In the genomic region with DNA sequence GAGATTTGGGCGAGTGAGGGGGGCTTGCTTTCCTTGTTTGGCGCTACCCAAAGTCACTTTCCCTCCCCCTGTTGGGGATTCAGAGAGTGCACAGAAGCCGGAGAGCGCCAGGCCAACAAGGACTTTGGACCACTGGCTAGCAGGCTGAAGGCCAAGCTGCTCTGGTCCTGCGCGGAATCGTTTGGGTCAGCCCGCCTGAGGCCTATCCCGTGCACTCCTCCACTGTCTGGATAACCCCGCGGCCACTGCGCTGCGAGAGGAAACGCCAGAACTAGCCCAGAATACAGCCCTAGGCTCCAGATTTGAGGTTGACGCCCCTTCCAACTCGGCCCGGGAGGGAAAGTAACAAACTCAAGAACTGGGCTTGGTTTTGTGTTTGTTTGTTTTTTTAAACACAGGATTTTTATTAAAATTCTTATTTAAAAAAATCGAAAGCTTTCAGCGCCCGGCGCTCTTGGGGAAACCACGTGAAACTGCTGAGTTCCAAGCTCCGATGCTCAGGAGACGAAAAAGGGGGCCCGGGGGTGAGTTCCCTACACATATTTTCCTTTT, we compare ENCODE assay signal across 10 mouse cellular contexts. TPM values are rescaled to one million over a fixed set of nuclear protein-coding genes. Genes with fewer than 3 reads are reported as not detected.
DNase-seq lines count a peak whose midpoint lies in the region; ATAC-seq and TF ChIP-seq lines count a peak whose summit lies in the region.
"Had no signal": no experiment of that assay in that cellular context is flagged by ENCODE, and none has a peak within 500 bp of the region (broad histone marks: within the 10 kb centered on the region; RNA-seq: fewer than 3 reads in every experiment).

No protein-coding gene starts in this region.

- H3K4me2 ChIP-seq in forebrain, embryonic 11.5 days (ENCODE audit: low read depth, low read length, severe bottlenecking): peak overlapping the region; percentile 9; the same call in 1 of the 2 replicates
- no peak overlapping the region for H3K4me2 ChIP-seq in forebrain, embryonic 15.5 days (replicated peaks)
- H3K4me2 ChIP-seq in stomach, embryonic 14.5 days (replicated peaks; ENCODE audit: low read depth, low read length): no peak overlapping the region
- H3K4me2 ChIP-seq in stomach, postnatal 0 days (replicated peaks; ENCODE audit: low read depth): no peak overlapping the region
- peak overlapping the region; percentile 20; the same call in 1 of the 2 replicates for H3K4me2 ChIP-seq in liver, embryonic 16.5 days (ENCODE audit: low read depth, low read length)
- no peak overlapping the region for H3K4me2 ChIP-seq in intestine, embryonic 16.5 days (ENCODE audit: low read depth, low read length)

- H3K36me3 ChIP-seq in forebrain, embryonic 11.5 days (ENCODE audit: control insufficient read depth, insufficient read depth, low read length): no peaks in the 10 kb centered on the region
- H3K36me3 ChIP-seq in forebrain, embryonic 15.5 days: no peaks in the 10 kb centered on the region
- no peaks in the 10 kb centered on the region for H3K36me3 ChIP-seq in stomach, embryonic 14.5 days (ENCODE audit: control insufficient read depth, insufficient read depth, low read length)
- no peaks in the 10 kb centered on the region for H3K36me3 ChIP-seq in stomach, postnatal 0 days (ENCODE audit: control insufficient read depth, insufficient read depth, low read length)
- H3K36me3 ChIP-seq in liver, embryonic 16.5 days (ENCODE audit: control insufficient read depth, insufficient read depth): no peaks in the 10 kb centered on the region
- no peaks in the 10 kb centered on the region for H3K36me3 ChIP-seq in intestine, embryonic 16.5 days (ENCODE audit: control insufficient read depth, insufficient read depth, low read length)

- no peaks in the 10 kb centered on the region for H3K9me3 ChIP-seq in forebrain, embryonic 11.5 days (ENCODE audit: control insufficient read depth, low read length)
- no peaks in the 10 kb centered on the region for H3K9me3 ChIP-seq in forebrain, embryonic 15.5 days
- no peaks in the 10 kb centered on the region for H3K9me3 ChIP-seq in stomach, embryonic 14.5 days (ENCODE audit: control insufficient read depth, low read depth, low read length)
- H3K9me3 ChIP-seq in stomach, postnatal 0 days (ENCODE audit: control insufficient read depth, low read length): no peaks in the 10 kb centered on the region
- no peaks in the 10 kb centered on the region for H3K9me3 ChIP-seq in liver, embryonic 16.5 days (replicated peaks; ENCODE audit: control insufficient read depth, low read length)
- no peaks in the 10 kb centered on the region for H3K9me3 ChIP-seq in intestine, embryonic 16.5 days (ENCODE audit: control insufficient read depth, low read length)

- H3K4me3 ChIP-seq in forebrain, embryonic 11.5 days (ENCODE audit: low read depth, low read length): peak overlapping the region; percentile 4; the same call in 1 of the 2 replicates
- no peak overlapping the region for H3K4me3 ChIP-seq in forebrain, embryonic 15.5 days
- H3K4me3 ChIP-seq in stomach, embryonic 14.5 days (ENCODE audit: low read depth, low read length): 0 out of 2 replicates have a peak overlapping the region, but pooled peaks have one; percentile 3
- H3K4me3 ChIP-seq in stomach, postnatal 0 days (ENCODE audit: low read depth, low read length): no peak overlapping the region
- 0 out of 2 replicates have a peak overlapping the region, but pooled peaks have one; percentile 5 for H3K4me3 ChIP-seq in liver, embryonic 16.5 days (ENCODE audit: low read depth, low read length)
- no peak overlapping the region for H3K4me3 ChIP-seq in intestine, embryonic 16.5 days (ENCODE audit: low read length)

- WGBS in forebrain, embryonic 11.5 days: under 1% methylated on average over 25 of the region's 25 CpGs
- WGBS in forebrain, embryonic 15.5 days: 10% methylated on average over 25 of the region's 25 CpGs
- 5% methylated on average over 25 of the region's 25 CpGs for WGBS in stomach, embryonic 14.5 days
- 19% methylated on average over 25 of the region's 25 CpGs for WGBS in stomach, postnatal 0 days
- WGBS in liver, embryonic 16.5 days (ENCODE audit: insufficient replicate concordance): 2% methylated on average over 25 of the region's 25 CpGs
- 10% methylated on average over 25 of the region's 25 CpGs for WGBS in intestine, embryonic 16.5 days

- DNase-seq in forebrain, embryonic 11.5 days (ENCODE audit: low spot score): peak; percentile 55
- DNase-seq in stomach, postnatal 0 days (ENCODE audit: low spot score): no peak
- DNase-seq in thymus, postnatal 36 days: no peak
- no peak for DNase-seq in gastrocnemius, adult 8-10 months (ENCODE audit: low spot score in 2 of 2)
- DNase-seq: heart, postnatal 14 days had no signal

- no peak for TF ChIP-seq EP300 in stomach, postnatal 0 days (optimal IDR thresholded peaks at IDR 0.05)

- TF ChIP-seq CTCF in stomach, postnatal 0 days (IDR thresholded peaks at IDR 0.05; ENCODE audit: low read depth): no peak

- ATAC-seq in forebrain, embryonic 11.5 days (replicated peaks; ENCODE audit: low FRiP score): no peak
- no peak for ATAC-seq in forebrain, embryonic 15.5 days (replicated peaks)
- no peak for ATAC-seq in stomach, embryonic 14.5 days (ENCODE audit: insufficient number of reproducible peaks, insufficient read depth, low FRiP score, low read depth)
- ATAC-seq in stomach, postnatal 0 days (ENCODE audit: low FRiP score, low TSS enrichment): no peak
- 0 out of 2 replicates have a peak, but pooled peaks have one; percentile 39 for ATAC-seq in liver, embryonic 16.5 days (ENCODE audit: low read depth)
- no peak for ATAC-seq in intestine, embryonic 16.5 days

- H3K4me1 ChIP-seq in forebrain, embryonic 11.5 days (replicated peaks; ENCODE audit: control insufficient read depth, insufficient read depth, low read length): peaks cover 5% of the 10 kb centered on the region
- peaks cover 27% of the 10 kb centered on the region for H3K4me1 ChIP-seq in forebrain, embryonic 15.5 days
- H3K4me1 ChIP-seq in stomach, embryonic 14.5 days (ENCODE audit: control insufficient read depth, insufficient read depth, low read length): peaks cover 4% of the 10 kb centered on the region; the same call in 1 of the 2 replicates
- no peaks in the 10 kb centered on the region for H3K4me1 ChIP-seq in stomach, postnatal 0 days (replicated peaks; ENCODE audit: control insufficient read depth, insufficient read depth)
- H3K4me1 ChIP-seq in liver, embryonic 16.5 days (ENCODE audit: control insufficient read depth, low read depth, low read length): peaks cover 7% of the 10 kb centered on the region
- H3K4me1 ChIP-seq in intestine, embryonic 16.5 days (ENCODE audit: control insufficient read depth, insufficient read depth, low read length): peaks cover 13% of the 10 kb centered on the region

- H3K27me3 ChIP-seq in forebrain, embryonic 11.5 days (ENCODE audit: control insufficient read depth, insufficient read depth, low read length): peaks cover 92% of the 10 kb centered on the region
- H3K27me3 ChIP-seq in forebrain, embryonic 15.5 days: peaks cover 87% of the 10 kb centered on the region
- peaks cover 71% of the 10 kb centered on the region for H3K27me3 ChIP-seq in stomach, embryonic 14.5 days (ENCODE audit: control insufficient read depth, insufficient read depth, low read length)
- H3K27me3 ChIP-seq in stomach, postnatal 0 days (ENCODE audit: control insufficient read depth, insufficient read depth, low read length): peaks cover 35% of the 10 kb centered on the region
- H3K27me3 ChIP-seq in liver, embryonic 16.5 days (ENCODE audit: control insufficient read depth, insufficient read depth, low read depth, low read length): peaks cover 93% of the 10 kb centered on the region
- H3K27me3 ChIP-seq in intestine, embryonic 16.5 days (replicated peaks; ENCODE audit: control insufficient read depth, insufficient read depth, low read length): peaks cover 83% of the 10 kb centered on the region

- H3K9ac ChIP-seq in forebrain, embryonic 11.5 days (ENCODE audit: low read length): peak overlapping the region; percentile 21; the same call in 1 of the 2 replicates
- H3K9ac ChIP-seq in forebrain, embryonic 15.5 days (replicated peaks): no peak overlapping the region
- H3K9ac ChIP-seq in stomach, embryonic 14.5 days (replicated peaks; ENCODE audit: low read depth, low read length): no peak overlapping the region
- H3K9ac ChIP-seq in stomach, postnatal 0 days (ENCODE audit: low read length): no peak overlapping the region
- no peak overlapping the region for H3K9ac ChIP-seq in liver, embryonic 16.5 days (ENCODE audit: low read depth, low read length)
- no peak overlapping the region for H3K9ac ChIP-seq in intestine, embryonic 16.5 days (ENCODE audit: low read depth, low read length)

- H3K27ac ChIP-seq in forebrain, embryonic 11.5 days (ENCODE audit: low read depth, low read length): no peak overlapping the region
- no peak overlapping the region for H3K27ac ChIP-seq in forebrain, embryonic 15.5 days (replicated peaks)
- no peak overlapping the region for H3K27ac ChIP-seq in stomach, embryonic 14.5 days (ENCODE audit: low read length)
- H3K27ac ChIP-seq in stomach, postnatal 0 days (replicated peaks): no peak overlapping the region
- no peak overlapping the region for H3K27ac ChIP-seq in liver, embryonic 16.5 days (ENCODE audit: low read length)
- no peak overlapping the region for H3K27ac ChIP-seq in intestine, embryonic 16.5 days (ENCODE audit: low read length)

RNA-seq across cellular contexts. Expression of a gene that starts 11.3 kb away (rescaled TPM):
- polyA plus RNA-seq in forebrain, embryonic 11.5 days (2014; fragmentation: Nextera tagmentation; extraction: Ambion mirVana): 7.1 and 7.6 TPM in 2 replicates
- polyA plus RNA-seq in forebrain, embryonic 15.5 days (2015; fragmentation: Nextera tagmentation; extraction: Ambion mirVana): 1.5 and 4.1 TPM in 2 replicates
- 0.14 and 1.8 TPM in 2 replicates for polyA plus RNA-seq in stomach, embryonic 14.5 days (2014; fragmentation: Nextera tagmentation; extraction: Ambion mirVana)
- 0.47 and 0.64 TPM in 2 replicates for polyA plus RNA-seq in stomach, postnatal 0 days (2015; fragmentation: Nextera tagmentation; extraction: Ambion mirVana)
- polyA plus RNA-seq in liver, embryonic 16.5 days (2015; fragmentation: Nextera tagmentation; extraction: Ambion mirVana): not detected in 2 replicates
- total RNA-seq in gastrocnemius, adult 8-10 months (2022): not detected
- 1.2 and 2.2 TPM in 2 replicates for polyA plus RNA-seq in intestine, embryonic 16.5 days (2015; fragmentation: Nextera tagmentation; extraction: Ambion mirVana)
- total RNA-seq: heart, postnatal 14 days; monocyte, adult 5-6 weeks had no signal

Comparison
In these comparisons a context has a peak if more than half of its experiments do, and no peak if none do; other contexts are left out.
1. H3K4me2 ChIP-seq: peak in forebrain, embryonic 11.5 days (single experiment) and liver, embryonic 16.5 days (single experiment); none in forebrain, embryonic 15.5 days (single experiment), stomach, embryonic 14.5 days (single experiment), stomach, postnatal 0 days (single experiment) and intestine, embryonic 16.5 days (single experiment).
2. H3K4me3 ChIP-seq: peak in forebrain, embryonic 11.5 days (single experiment), stomach, embryonic 14.5 days (single experiment) and liver, embryonic 16.5 days (single experiment); none in forebrain, embryonic 15.5 days (single experiment), stomach, postnatal 0 days (single experiment) and intestine, embryonic 16.5 days (single experiment).